Mouse (Mus musculus): ENCODE measurements around the gene Vmn2r106. TPM values are rescaled to one million over a fixed set of nuclear protein-coding genes. Genes with fewer than 3 reads are reported as not detected.

The Vmn2r106 gene
- not detected in 2 replicates for polyA plus RNA-seq (2015; fragmentation: Nextera tagmentation; extraction: Ambion mirVana)

GRCm38 (mm10) chr17:20285453-20285852 is at the start of gene Vmn2r106:
Vmn2r106 (minus strand) TSS chr17:20285553.
- Histone ChIP-seq H3K4me2 (ENCODE audit: low read length) (no peak within 1 kb of the TSS), H3K9me3 (ENCODE audit: control insufficient read depth, low read length) (no peaks in the 10 kb centered on the region), H3K4me3 (ENCODE audit: low read length) (no peak within 1 kb of the TSS), H3K9ac (ENCODE audit: low read depth, low read length) (no peak within 1 kb of the TSS), H3K27me3 (replicated peaks; ENCODE audit: control insufficient read depth, insufficient read depth, low read length) (no peaks in the 10 kb centered on the region), H3K36me3 (ENCODE audit: control insufficient read depth, insufficient read depth, low read length) (no peaks in the 10 kb centered on the region), H3K27ac (ENCODE audit: low read depth, low read length) (no peak within 1 kb of the TSS), H3K4me1 (ENCODE audit: control insufficient read depth, insufficient read depth, low read depth, low read length) (no peaks in the 10 kb centered on the region)
- ATAC-seq: no peak
- WGBS: 67% methylated on average over 1 of the region's 1 CpGs

GRCm38 (mm10) chr17:20305790-20306189 is 20.4 kb upstream of the Vmn2r106 start:
- Histone ChIP-seq H3K9me3 (ENCODE audit: control insufficient read depth, low read length) (peaks cover 5% of the 10 kb centered on the region; the same call in 1 of the 2 replicates), H3K27ac (ENCODE audit: low read depth, low read length) (no peak overlapping the region), H3K4me1 (ENCODE audit: control insufficient read depth, insufficient read depth, low read depth, low read length) (no peaks in the 10 kb centered on the region), H3K9ac (ENCODE audit: low read depth, low read length) (no peak overlapping the region), H3K4me2 (ENCODE audit: low read length) (no peak overlapping the region), H3K36me3 (ENCODE audit: control insufficient read depth, insufficient read depth, low read length) (no peaks in the 10 kb centered on the region), H3K27me3 (replicated peaks; ENCODE audit: control insufficient read depth, insufficient read depth, low read length) (no peaks in the 10 kb centered on the region), H3K4me3 (ENCODE audit: low read length) (no peak overlapping the region)
- no peak for ATAC-seq
- WGBS: 97% methylated on average over 1 of the region's 1 CpGs

GRCm38 (mm10) chr17:20286906-20287305 is 1.6 kb upstream of the Vmn2r106 start:
- ATAC-seq: no peak
- no peaks in the 10 kb centered on the region for H3K4me1 ChIP-seq (ENCODE audit: control insufficient read depth, insufficient read depth, low read depth, low read length)
- no peaks in the 10 kb centered on the region for H3K9me3 ChIP-seq (ENCODE audit: control insufficient read depth, low read length)
- H3K9ac ChIP-seq (ENCODE audit: low read depth, low read length): no peak overlapping the region
- H3K4me2 ChIP-seq (ENCODE audit: low read length): no peak overlapping the region
- H3K27me3 ChIP-seq (replicated peaks; ENCODE audit: control insufficient read depth, insufficient read depth, low read length): no peaks in the 10 kb centered on the region
- no peak overlapping the region for H3K4me3 ChIP-seq (ENCODE audit: low read length)
- H3K27ac ChIP-seq (ENCODE audit: low read depth, low read length): no peak overlapping the region
- no peaks in the 10 kb centered on the region for H3K36me3 ChIP-seq (ENCODE audit: control insufficient read depth, insufficient read depth, low read length)

GRCm38 (mm10) chr17:20255522-20255921 is 29.8 kb downstream of the Vmn2r106 start:
- Histone ChIP-seq H3K36me3 (ENCODE audit: control insufficient read depth, insufficient read depth, low read length) (no peaks in the 10 kb centered on the region), H3K9ac (ENCODE audit: low read depth, low read length) (no peak overlapping the region), H3K27me3 (replicated peaks; ENCODE audit: control insufficient read depth, insufficient read depth, low read length) (no peaks in the 10 kb centered on the region), H3K9me3 (ENCODE audit: control insufficient read depth, low read length) (peaks cover 6% of the 10 kb centered on the region), H3K27ac (ENCODE audit: low read depth, low read length) (no peak overlapping the region), H3K4me2 (ENCODE audit: low read length) (no peak overlapping the region), H3K4me1 (ENCODE audit: control insufficient read depth, insufficient read depth, low read depth, low read length) (no peaks in the 10 kb centered on the region), H3K4me3 (ENCODE audit: low read length) (no peak overlapping the region)
- WGBS: 80% methylated on average over 4 of the region's 4 CpGs
- no peak for ATAC-seq

GRCm38 (mm10) chr17:20234952-20235351 is 50.4 kb downstream of the Vmn2r106 start, which contains the start of gene Vmn2r105:
Vmn2r105 (minus strand) TSS chr17:20235052.
- H3K36me3 ChIP-seq (ENCODE audit: control insufficient read depth, insufficient read depth, low read length): no peaks in the 10 kb centered on the region
- no peaks in the 10 kb centered on the region for H3K4me1 ChIP-seq (ENCODE audit: control insufficient read depth, insufficient read depth, low read depth, low read length)
- H3K4me3 ChIP-seq (ENCODE audit: low read length): no peak within 1 kb of the TSS
- WGBS: 70% methylated on average over 2 of the region's 2 CpGs
- no peak within 1 kb of the TSS for H3K9ac ChIP-seq (ENCODE audit: low read depth, low read length)
- H3K27ac ChIP-seq (ENCODE audit: low read depth, low read length): no peak within 1 kb of the TSS
- no peaks in the 10 kb centered on the region for H3K27me3 ChIP-seq (replicated peaks; ENCODE audit: control insufficient read depth, insufficient read depth, low read length)
- no peaks in the 10 kb centered on the region; the same call in 1 of the 2 replicates for H3K9me3 ChIP-seq (ENCODE audit: control insufficient read depth, low read length)
- no peak for ATAC-seq
- H3K4me2 ChIP-seq (ENCODE audit: low read length): no peak within 1 kb of the TSS

Other genes with a start within 250 kb of the Vmn2r106 start
- not detected in 2 replicates for gene Vmn2r104, start 237.2 kb downstream of the Vmn2r106 start, polyA plus RNA-seq (2015; fragmentation: Nextera tagmentation; extraction: Ambion mirVana)
- not detected in 2 replicates for gene Fpr-rs7, start 171.3 kb downstream of the Vmn2r106 start, polyA plus RNA-seq (2015; fragmentation: Nextera tagmentation; extraction: Ambion mirVana)
- not detected in 2 replicates for gene Fpr-rs6, start 102.5 kb downstream of the Vmn2r106 start, polyA plus RNA-seq (2015; fragmentation: Nextera tagmentation; extraction: Ambion mirVana)
- not detected in 2 replicates for gene Vmn2r105, start 50.5 kb downstream of the Vmn2r106 start, polyA plus RNA-seq (2015; fragmentation: Nextera tagmentation; extraction: Ambion mirVana)
- gene Vmn2r107, start 59.7 kb upstream of the Vmn2r106 start, polyA plus RNA-seq (2015; fragmentation: Nextera tagmentation; extraction: Ambion mirVana): not detected in 2 replicates
- gene Vmn1r224, start 128.6 kb upstream of the Vmn2r106 start, polyA plus RNA-seq (2015; fragmentation: Nextera tagmentation; extraction: Ambion mirVana): not detected in 2 replicates
- not detected in 2 replicates for gene Vmn2r108, start 195.8 kb upstream of the Vmn2r106 start, polyA plus RNA-seq (2015; fragmentation: Nextera tagmentation; extraction: Ambion mirVana)
- not detected in 2 replicates for gene Vmn1r225, start 212.6 kb upstream of the Vmn2r106 start, polyA plus RNA-seq (2015; fragmentation: Nextera tagmentation; extraction: Ambion mirVana)